Mouse (Mus musculus): Measurements from ENCODE around the gene Svop. TPM values are rescaled to one million over a fixed set of nuclear protein-coding genes. Genes with fewer than 3 reads are reported as not detected.

The Svop gene
- polyA plus RNA-seq, 1 experiment = 0.04 TPM

DNA sequence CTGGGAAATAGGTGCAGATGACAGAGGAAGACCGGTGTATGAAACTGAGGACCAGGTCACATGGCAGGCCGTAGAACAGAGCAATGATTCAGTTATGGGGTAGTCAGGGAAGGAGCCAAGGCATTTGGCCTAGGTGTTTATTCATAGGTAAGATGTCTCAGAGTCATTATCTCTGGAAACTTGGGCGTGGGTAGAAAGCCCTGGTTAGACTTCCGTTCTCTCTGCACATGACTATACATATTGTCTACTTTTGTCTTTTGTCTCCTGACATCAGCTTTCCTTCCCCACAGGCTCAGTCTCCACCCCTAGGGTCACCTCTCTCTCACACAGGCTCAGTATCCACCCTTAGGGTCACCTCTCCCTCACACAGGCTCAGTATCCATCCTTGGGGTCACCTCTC, 47.6 kb downstream of the Svop start:
- H3K79me3 ChIP-seq (ENCODE audit: low read depth) = no peaks in the 10 kb centered on the region
- H3K4me3 ChIP-seq (ENCODE audit: insufficient read depth, poor library complexity, severe bottlenecking) = no peak overlapping the region
- H3ac ChIP-seq (ENCODE audit: control insufficient read depth, insufficient read length, low read depth) = no peak overlapping the region
- no peaks in the 10 kb centered on the region for H3K36me3 ChIP-seq (ENCODE audit: control insufficient read depth, insufficient read depth)
- H3K27me3 ChIP-seq (ENCODE audit: control insufficient read depth, insufficient read depth, insufficient read length) = no peaks in the 10 kb centered on the region
- TF ChIP-seq CEBPB (IDR thresholded peaks at IDR 0.05; ENCODE audit: low read depth) (no peak), FOSL1 (IDR thresholded peaks at IDR 0.05; ENCODE audit: insufficient read depth, low read length, poor library complexity, severe bottlenecking) (no peak), MYOD1 (IDR thresholded peaks at IDR 0.05; ENCODE audit: control insufficient read depth, insufficient read length, low read depth) (no peak)
- H3K79me2 ChIP-seq (ENCODE audit: control insufficient read depth, insufficient read depth) = no peaks in the 10 kb centered on the region

DNA sequence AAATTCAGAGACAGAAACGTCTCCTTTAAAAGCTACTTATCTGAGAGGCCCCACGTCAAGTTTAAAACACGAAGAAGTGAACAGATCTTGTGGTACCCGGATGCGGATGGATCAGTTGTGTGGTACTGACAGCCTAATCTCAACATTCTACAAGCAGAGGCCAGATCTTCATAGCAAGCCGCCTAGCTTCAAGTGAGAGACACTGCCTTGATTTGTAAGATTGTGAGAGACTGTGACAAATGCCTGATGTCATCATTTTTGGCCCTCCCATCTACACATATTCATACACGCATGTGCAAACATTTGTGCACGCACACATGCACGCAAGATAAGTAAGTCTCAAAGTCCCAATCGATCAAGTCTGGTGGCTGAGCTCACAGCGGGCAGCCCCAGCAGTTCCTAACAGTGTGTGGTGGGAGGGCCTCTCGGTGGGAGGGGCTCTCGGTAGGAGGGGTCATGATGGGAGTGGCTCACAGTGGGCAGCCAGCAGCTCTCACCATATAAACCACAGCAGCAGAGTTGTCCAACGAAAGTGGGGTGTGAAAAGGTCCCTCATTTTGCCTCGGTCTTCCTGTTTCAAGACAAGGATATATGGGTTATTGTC, 49.9 kb downstream of the Svop start:
- H3K27me3 ChIP-seq (ENCODE audit: control insufficient read depth, insufficient read depth, insufficient read length) = peaks cover 8% of the 10 kb centered on the region
- H3K79me3 ChIP-seq (ENCODE audit: low read depth) = no peaks in the 10 kb centered on the region
- H3K79me2 ChIP-seq (ENCODE audit: control insufficient read depth, insufficient read depth) = no peaks in the 10 kb centered on the region
- no peaks in the 10 kb centered on the region for H3K36me3 ChIP-seq (ENCODE audit: control insufficient read depth, insufficient read depth)
- TF ChIP-seq MYOG (IDR thresholded peaks at IDR 0.05; ENCODE audit: control insufficient read depth, extremely low read depth, insufficient read length) (no peak), MAX (IDR thresholded peaks at IDR 0.05) (no peak), USF1 (IDR thresholded peaks at IDR 0.05; ENCODE audit: low read depth) (no peak), CEBPB (IDR thresholded peaks at IDR 0.05; ENCODE audit: low read depth) (no peak), CTCF (IDR thresholded peaks at IDR 0.05; ENCODE audit: control insufficient read depth, insufficient read depth, insufficient read length) (no peak), MYOD1 (IDR thresholded peaks at IDR 0.05; ENCODE audit: control insufficient read depth, insufficient read length, low read depth) (no peak), FOSL1 (IDR thresholded peaks at IDR 0.05; ENCODE audit: insufficient read depth, low read length, poor library complexity, severe bottlenecking) (no peak)
- no peak overlapping the region for H3ac ChIP-seq (ENCODE audit: control insufficient read depth, insufficient read length, low read depth)
- no peak overlapping the region for H3K4me3 ChIP-seq (ENCODE audit: insufficient read depth, poor library complexity, severe bottlenecking)

DNA sequence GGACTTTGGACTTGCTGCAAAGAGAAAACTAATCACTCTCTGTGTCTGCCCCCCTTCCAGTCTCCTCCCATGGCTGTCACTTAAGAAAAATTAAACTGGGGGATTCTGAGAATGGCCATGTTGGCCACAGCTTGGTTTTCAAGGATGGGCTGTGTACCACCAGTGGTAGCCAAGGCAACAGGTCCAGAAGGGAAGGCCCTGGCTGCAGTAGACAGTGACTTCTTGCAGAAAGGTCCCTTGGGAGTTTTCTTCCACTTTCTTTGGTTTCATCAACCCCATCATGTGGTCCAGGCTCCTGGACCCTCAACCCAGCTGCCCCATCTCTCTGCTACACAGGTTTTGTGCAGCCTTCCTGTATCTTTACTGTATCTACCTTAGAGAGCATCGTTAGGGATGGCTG, 50.5 kb downstream of the Svop start:
- Histone ChIP-seq H3K79me2 (ENCODE audit: control insufficient read depth, insufficient read depth) (no peaks in the 10 kb centered on the region), H3K27me3 (ENCODE audit: control insufficient read depth, insufficient read depth, insufficient read length) (peaks cover 11% of the 10 kb centered on the region), H3K79me3 (ENCODE audit: low read depth) (no peaks in the 10 kb centered on the region), H3K36me3 (ENCODE audit: control insufficient read depth, insufficient read depth) (no peaks in the 10 kb centered on the region), H3K4me3 (ENCODE audit: insufficient read depth, poor library complexity, severe bottlenecking) (no peak overlapping the region), H3ac (ENCODE audit: control insufficient read depth, insufficient read length, low read depth) (no peak overlapping the region)
- TF ChIP-seq CTCF (IDR thresholded peaks at IDR 0.05; ENCODE audit: control insufficient read depth, insufficient read depth, insufficient read length) = no peak
- no peak for TF ChIP-seq MYOG (IDR thresholded peaks at IDR 0.05; ENCODE audit: control insufficient read depth, extremely low read depth, insufficient read length)
- TF ChIP-seq MYOD1 (IDR thresholded peaks at IDR 0.05; ENCODE audit: control insufficient read depth, insufficient read length, low read depth) = no peak
- no peak for TF ChIP-seq USF1 (IDR thresholded peaks at IDR 0.05; ENCODE audit: low read depth)
- TF ChIP-seq MAX (IDR thresholded peaks at IDR 0.05) = no peak
- TF ChIP-seq CEBPB (IDR thresholded peaks at IDR 0.05; ENCODE audit: low read depth) = no peak
- no peak for TF ChIP-seq FOSL1 (IDR thresholded peaks at IDR 0.05; ENCODE audit: insufficient read depth, low read length, poor library complexity, severe bottlenecking)

DNA sequence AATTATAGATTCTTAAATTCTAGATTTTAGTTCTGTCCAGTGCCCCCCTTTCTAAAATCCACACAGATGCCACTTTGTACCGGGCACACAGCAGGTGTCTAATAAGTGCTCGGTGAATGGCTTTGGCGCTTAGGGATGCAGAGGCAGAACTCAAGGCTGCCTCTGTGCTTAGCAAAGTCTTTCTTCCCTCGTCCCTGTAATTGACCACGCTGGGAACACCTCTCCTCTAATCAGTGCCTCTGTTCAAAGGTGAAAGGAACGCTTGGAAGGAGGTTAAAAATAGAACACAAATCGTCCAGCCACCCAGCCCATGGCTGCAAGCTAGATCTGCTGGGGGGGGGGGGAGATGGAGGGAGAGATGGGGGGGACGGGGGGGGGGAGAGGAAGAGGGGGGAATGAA, 50.9 kb downstream of the Svop start:
- TF ChIP-seq CEBPB (IDR thresholded peaks at IDR 0.05; ENCODE audit: low read depth) (no peak), FOSL1 (IDR thresholded peaks at IDR 0.05; ENCODE audit: insufficient read depth, low read length, poor library complexity, severe bottlenecking) (no peak), MYOD1 (IDR thresholded peaks at IDR 0.05; ENCODE audit: control insufficient read depth, insufficient read length, low read depth) (no peak), MYOG (IDR thresholded peaks at IDR 0.05; ENCODE audit: control insufficient read depth, extremely low read depth, insufficient read length) (no peak), USF1 (IDR thresholded peaks at IDR 0.05; ENCODE audit: low read depth) (no peak), CTCF (IDR thresholded peaks at IDR 0.05; ENCODE audit: control insufficient read depth, insufficient read depth, insufficient read length) (no peak), MAX (IDR thresholded peaks at IDR 0.05) (no peak)

DNA sequence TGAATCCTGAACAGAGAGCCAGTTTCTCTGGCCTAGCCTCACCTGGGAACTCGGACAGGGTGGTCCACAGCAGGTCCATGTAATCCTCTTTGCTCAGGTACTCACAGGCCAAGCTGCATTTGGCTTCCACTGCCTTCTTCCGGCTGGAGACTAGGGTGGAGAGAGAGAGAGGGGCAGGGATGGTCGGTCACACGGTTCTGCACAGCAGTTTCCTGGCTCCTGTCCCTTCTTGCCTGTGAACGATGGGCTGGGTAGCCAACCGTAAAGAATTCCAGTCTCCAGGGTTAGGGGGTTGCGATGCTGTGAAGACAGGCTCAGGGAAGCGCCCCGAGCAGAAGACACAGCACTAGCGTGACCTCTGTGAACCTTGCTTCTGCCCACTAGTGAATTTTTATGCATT, 56.3 kb downstream of the Svop start:
- Histone ChIP-seq H3K36me3 (ENCODE audit: control insufficient read depth, insufficient read depth) (no peaks in the 10 kb centered on the region), H3K79me3 (ENCODE audit: low read depth) (no peaks in the 10 kb centered on the region), H3ac (ENCODE audit: control insufficient read depth, insufficient read length, low read depth) (no peak overlapping the region), H3K4me3 (ENCODE audit: insufficient read depth, poor library complexity, severe bottlenecking) (no peak overlapping the region), H3K79me2 (ENCODE audit: control insufficient read depth, insufficient read depth) (no peaks in the 10 kb centered on the region), H3K27me3 (ENCODE audit: control insufficient read depth, insufficient read depth, insufficient read length) (peaks cover 33% of the 10 kb centered on the region)
- TF ChIP-seq MYOD1 (IDR thresholded peaks at IDR 0.05; ENCODE audit: control insufficient read depth, insufficient read length, low read depth) (no peak), CEBPB (IDR thresholded peaks at IDR 0.05; ENCODE audit: low read depth) (no peak), FOSL1 (IDR thresholded peaks at IDR 0.05; ENCODE audit: insufficient read depth, low read length, poor library complexity, severe bottlenecking) (no peak), CTCF (IDR thresholded peaks at IDR 0.05; ENCODE audit: control insufficient read depth, insufficient read depth, insufficient read length) (no peak), MYOG (IDR thresholded peaks at IDR 0.05; ENCODE audit: control insufficient read depth, extremely low read depth, insufficient read length) (no peak), MAX (IDR thresholded peaks at IDR 0.05) (no peak), USF1 (IDR thresholded peaks at IDR 0.05; ENCODE audit: low read depth) (no peak)

More for the DNA sequence above, 50.9 kb downstream of the Svop start:
- Histone ChIP-seq H3K79me3 (ENCODE audit: low read depth) (no peaks in the 10 kb centered on the region), H3K27me3 (ENCODE audit: control insufficient read depth, insufficient read depth, insufficient read length) (peaks cover 15% of the 10 kb centered on the region), H3K36me3 (ENCODE audit: control insufficient read depth, insufficient read depth) (no peaks in the 10 kb centered on the region), H3K79me2 (ENCODE audit: control insufficient read depth, insufficient read depth) (no peaks in the 10 kb centered on the region), H3K4me3 (ENCODE audit: insufficient read depth, poor library complexity, severe bottlenecking) (no peak overlapping the region), H3ac (ENCODE audit: control insufficient read depth, insufficient read length, low read depth) (no peak overlapping the region)

DNA sequence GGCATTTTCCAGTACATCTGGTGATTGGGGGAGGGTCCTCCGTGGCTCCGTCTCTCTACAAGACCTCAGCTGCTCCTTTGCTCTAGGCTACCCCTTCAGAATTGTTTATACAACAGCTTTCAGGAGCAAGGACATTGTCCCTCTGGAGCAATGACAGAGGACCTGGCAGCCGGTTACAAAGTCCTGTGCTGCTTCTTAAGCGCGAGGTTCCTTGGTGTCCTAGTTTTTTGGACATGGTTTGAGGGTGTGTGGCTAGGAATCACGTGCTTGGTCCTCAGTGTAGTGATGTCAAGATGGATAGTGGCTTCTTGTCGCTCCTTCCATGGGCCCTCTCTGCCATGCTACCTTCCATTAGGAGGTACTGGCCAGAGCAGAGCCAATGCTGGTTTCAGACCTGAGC, 57.0 kb downstream of the Svop start:
- H3K36me3 ChIP-seq (ENCODE audit: control insufficient read depth, insufficient read depth) = no peaks in the 10 kb centered on the region
- no peak overlapping the region for H3ac ChIP-seq (ENCODE audit: control insufficient read depth, insufficient read length, low read depth)
- H3K27me3 ChIP-seq (ENCODE audit: control insufficient read depth, insufficient read depth, insufficient read length) = peaks cover 34% of the 10 kb centered on the region
- no peak overlapping the region for H3K4me3 ChIP-seq (ENCODE audit: insufficient read depth, poor library complexity, severe bottlenecking)
- H3K79me3 ChIP-seq (ENCODE audit: low read depth) = no peaks in the 10 kb centered on the region
- TF ChIP-seq FOSL1 (IDR thresholded peaks at IDR 0.05; ENCODE audit: insufficient read depth, low read length, poor library complexity, severe bottlenecking) = no peak
- TF ChIP-seq CEBPB (IDR thresholded peaks at IDR 0.05; ENCODE audit: low read depth) = no peak
- no peak for TF ChIP-seq MYOG (IDR thresholded peaks at IDR 0.05; ENCODE audit: control insufficient read depth, extremely low read depth, insufficient read length)
- TF ChIP-seq MYOD1 (IDR thresholded peaks at IDR 0.05; ENCODE audit: control insufficient read depth, insufficient read length, low read depth) = no peak
- no peak for TF ChIP-seq USF1 (IDR thresholded peaks at IDR 0.05; ENCODE audit: low read depth)
- no peak for TF ChIP-seq CTCF (IDR thresholded peaks at IDR 0.05; ENCODE audit: control insufficient read depth, insufficient read depth, insufficient read length)
- TF ChIP-seq MAX (IDR thresholded peaks at IDR 0.05) = no peak
- no peaks in the 10 kb centered on the region for H3K79me2 ChIP-seq (ENCODE audit: control insufficient read depth, insufficient read depth)

All from C2C12 (cell line).